Mouse (Mus musculus) gastrocnemius, adult 2 months (tissue): Measurements from ENCODE around the gene Usp34. TPM values are rescaled to one million over a fixed set of nuclear protein-coding genes. Genes with fewer than 3 reads are reported as not detected.
A peak's percentile ranks its signal among the peaks of the same experiment; 100 is the strongest.
"Not testable (repeated sequence)": the region's sequence is repeated elsewhere in the genome, so short reads cannot be mapped to it uniquely, and the experiment has no call there.

Source experiments
- DNase-seq: peaks from one replicate; pipeline ENCODE4 v3.0.0; 2022
- H3K27ac ChIP-seq: fragments of 200-600 bp; 2 replicates; pipeline ENCODE4 v1.8.1; 2022; ENCODE audit warnings: mild to moderate bottlenecking
- H3K4me3 ChIP-seq: fragments of 200-600 bp; 2 replicates; pipeline ENCODE4 v1.8.1; 2022; ENCODE audit warnings: mild to moderate bottlenecking, moderate library complexity
- CTCF ChIP-seq: fragments of 200-600 bp; IDR thresholded peaks from 2 replicates; pipeline ENCODE4 v1.8.1; 2022; ENCODE audit warnings: antibody characterized with exemption, mild to moderate bottlenecking, moderate library complexity
- intact Hi-C: fragments of 180-260 bp; cut with DNase I; formaldehyde crosslinking; loops from one replicate; pipeline ENCODE4 v1.15.1; 2025
- microRNA-seq: library from miRNA; unstranded; fragments of <30 nt; microRNA quantifications from one replicate; pipeline ENCODE4 v1.2.0, GENCODE M21; 2021
- total RNA-seq, 2 experiments: library from RNA; stranded (reverse); gene quantifications; 2 replicates each; pipeline ENCODE4 v1.2.3; 2021

Gene Usp34
- total RNA-seq, 2 experiments from 2014 or later: 38.7 to 44.2 TPM

GRCm38 (mm10) chr11:23492048-23492790, 185.5 kb downstream of the Usp34 start:
- intact Hi-C loops: loop anchor here (10.0 kb wide), 2 partner anchors 173 to 507 kb away; partner anchors contain the start of genes Commd1, Gm28048, Pex13 and Pus10
- no peak overlapping the region for H3K4me3 ChIP-seq
- H3K27ac ChIP-seq: no peak overlapping the region
- no peak for TF ChIP-seq CTCF
- DNase-seq: no peak

- H3K4me3 ChIP-seq: no peak overlapping the region
- no peak for DNase-seq
- intact Hi-C loops: loop anchor here (5.0 to 10.0 kb wide), 4 partner anchors 137 to 1928 kb away; partner anchors contain the start of genes 0610010F05Rik, Commd1, Gm28048 and Pex13
- TF ChIP-seq CTCF: no peak
- no peak overlapping the region for H3K27ac ChIP-seq
Observed at GRCm38 (mm10) chr11:23495231-23495630, 188.5 kb downstream of the Usp34 start.

GRCm38 (mm10) chr11:23496661-23497060, 190.0 kb downstream of the Usp34 start:
- peak overlapping the region; percentile 100 for H3K4me3 ChIP-seq
- intact Hi-C loops: loop anchor here (5.0 to 10.0 kb wide), 4 partner anchors 136 to 1929 kb away; partner anchors contain the start of genes 0610010F05Rik, Commd1, Gm28048 and Pex13
- peak overlapping the region; percentile 96 for H3K27ac ChIP-seq
- TF ChIP-seq CTCF: no peak
- no peak for DNase-seq

- intact Hi-C loops: loop anchor here (5.0 to 10.0 kb wide), 4 partner anchors 135 to 1930 kb away; partner anchors contain the start of genes 0610010F05Rik, Commd1, Gm28048 and Pex13
- peak; percentile 84 for DNase-seq
Observed at GRCm38 (mm10) chr11:23497335-23497717, 190.6 kb downstream of the Usp34 start.

GRCm38 (mm10) chr11:23497718-23498509, 191.2 kb downstream of the Usp34 start, which contains the start of gene Ahsa2:
Gene Ahsa2, minus strand, starts transcription at chr11:23498030.
- TF ChIP-seq CTCF: no peak
- peak; percentile 99 for DNase-seq
- H3K27ac ChIP-seq: peak within 1 kb of the TSS; percentile 96
- intact Hi-C loops: loop anchor here (2.0 to 10.0 kb wide), 5 partner anchors 67 to 1931 kb away; partner anchors contain the start of genes 0610010F05Rik, Commd1, Gm28048 and Pex13
- peak within 1 kb of the TSS; percentile 100 for H3K4me3 ChIP-seq

More at GRCm38 (mm10) chr11:23497335-23497717, 190.6 kb downstream of the Usp34 start:
- no peak for TF ChIP-seq CTCF
- Histone ChIP-seq H3K27ac (peak overlapping the region; percentile 96), H3K4me3 (peak overlapping the region; percentile 100)

GRCm38 (mm10) chr11:23498609-23499008, 191.9 kb downstream of the Usp34 start:
- Histone ChIP-seq H3K4me3 (peak overlapping the region; percentile 100), H3K27ac (peak overlapping the region; percentile 81; the same call in 1 of the 2 replicates)
- intact Hi-C loops: loop anchor here (2.0 to 10.0 kb wide), 5 partner anchors 66 to 1931 kb away; partner anchors contain the start of genes 0610010F05Rik, Commd1, Gm28048 and Pex13
- DNase-seq: no peak
- TF ChIP-seq CTCF: no peak

GRCm38 (mm10) chr11:23504801-23505200, 198.1 kb downstream of the Usp34 start:
- H3K27ac ChIP-seq, H3K4me3 ChIP-seq, intact Hi-C loops, DNase-seq: not testable (repeated sequence)

GRCm38 (mm10) chr11:23514785-23515184, 208.1 kb downstream of the Usp34 start:
- H3K27ac ChIP-seq, DNase-seq, H3K4me3 ChIP-seq, intact Hi-C loops: not testable (repeated sequence)

GRCm38 (mm10) chr11:23515315-23515714, 208.6 kb downstream of the Usp34 start:
- Histone ChIP-seq H3K4me3 (no peak overlapping the region), H3K27ac (no peak overlapping the region)
- intact Hi-C loops: no loop called here
- no peak for DNase-seq
- TF ChIP-seq CTCF: no peak

- no peak for TF ChIP-seq CTCF
- intact Hi-C loops: no loop called here
- Histone ChIP-seq H3K27ac (no peak overlapping the region), H3K4me3 (no peak overlapping the region)
- no peak for DNase-seq
Observed at GRCm38 (mm10) chr11:23518981-23519380, 212.3 kb downstream of the Usp34 start.

- TF ChIP-seq CTCF: no peak
- Histone ChIP-seq H3K27ac (no peak within 1 kb of the TSS), H3K4me3 (no peak within 1 kb of the TSS)
- DNase-seq: no peak
- intact Hi-C loops: no loop called here
Observed at GRCm38 (mm10) chr11:23520473-23521205, 213.9 kb downstream of the Usp34 start, which contains the start of gene 1700093K21Rik. Gene 1700093K21Rik, minus strand, starts transcription at chr11:23521155.

- DNase-seq: no peak
- no peak for TF ChIP-seq CTCF
- intact Hi-C loops: no loop called here
Observed at GRCm38 (mm10) chr11:23537446-23537845, 230.8 kb downstream of the Usp34 start.

More at GRCm38 (mm10) chr11:23537446-23537845, 230.8 kb downstream of the Usp34 start:
- Histone ChIP-seq H3K27ac (no peak overlapping the region), H3K4me3 (no peak overlapping the region)

Small RNAs within 50 kb of the gene (microRNA-seq; reads per million reads assigned to microRNA genes)
- not detected for gene Gm47279

Other genes with a start within 250 kb of the Usp34 start
- gene Xpo1, start 50.9 kb upstream of the Usp34 start, total RNA-seq: 10 to 100 TPM; 22.3 to 28.4 TPM
- 10 to 100 TPM; 37.7 to 44.7 TPM for gene Ahsa2, start 191.1 kb downstream of the Usp34 start, total RNA-seq
- gene 1700093K21Rik, start 214.3 kb downstream of the Usp34 start, total RNA-seq: not detected